In the genomic region with DNA sequence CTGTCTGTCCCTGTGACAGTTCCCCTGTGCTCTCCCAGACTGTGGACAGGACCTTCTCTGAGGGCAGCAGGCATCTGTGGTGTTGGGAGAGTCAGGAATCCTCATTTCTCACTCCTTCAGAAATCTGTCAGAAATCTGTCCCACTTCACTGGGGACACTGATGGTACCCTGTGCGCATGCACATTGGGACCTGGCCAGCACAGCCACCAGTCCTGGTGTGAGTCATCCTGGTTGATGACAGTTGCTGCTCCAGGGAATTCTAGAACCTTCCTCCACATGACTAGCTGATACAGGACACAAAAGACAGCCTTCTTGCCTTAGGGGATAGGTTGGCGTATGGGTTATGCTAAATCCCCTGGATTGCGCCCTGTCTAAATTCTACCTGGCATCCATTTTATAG, we compare ENCODE assay signal across 27 mouse cellular contexts. TPM values are rescaled to one million over a fixed set of nuclear protein-coding genes. Genes with fewer than 3 reads are reported as not detected.
A peak's percentile ranks its signal among the peaks of the same experiment; 100 is the strongest.
DNase-seq lines count a peak whose midpoint lies in the region; ATAC-seq lines count a peak whose summit lies in the region.
"Had no signal": no experiment of that assay in that cellular context is flagged by ENCODE, and none has a peak within 500 bp of the region (broad histone marks: within the 10 kb centered on the region; RNA-seq: fewer than 3 reads in every experiment).

No protein-coding gene starts in this region.

- WGBS in embryonic facial prominence, embryonic 15.5 days = 73% methylated on average over 3 of the region's 3 CpGs
- WGBS in embryonic facial prominence, embryonic 10.5 days = 94% methylated on average over 3 of the region's 3 CpGs

- H3K9ac ChIP-seq in embryonic facial prominence, embryonic 15.5 days = no peak overlapping the region
- H3K9ac ChIP-seq: heart, embryonic 15.5 days; intestine, embryonic 15.5 days; liver, embryonic 13.5 days; midbrain, embryonic 12.5 days; neural tube, embryonic 15.5 days; stomach, embryonic 15.5 days had no signal

- H3K27me3 ChIP-seq in embryonic facial prominence, embryonic 15.5 days = peaks cover 16% of the 10 kb centered on the region
- H3K27me3 ChIP-seq in embryonic facial prominence, embryonic 10.5 days (replicated peaks; ENCODE audit: low read depth, poor library complexity, severe bottlenecking) = peaks cover 44% of the 10 kb centered on the region

- peaks cover 42% of the 10 kb centered on the region for H3K4me1 ChIP-seq in embryonic facial prominence, embryonic 15.5 days
- H3K4me1 ChIP-seq in embryonic facial prominence, embryonic 10.5 days = peaks cover 60% of the 10 kb centered on the region
- H3K4me1 ChIP-seq: liver, embryonic 13.5 days; stomach, embryonic 15.5 days had no signal

- H3K36me3 ChIP-seq in embryonic facial prominence, embryonic 15.5 days = no peaks in the 10 kb centered on the region
- H3K36me3 ChIP-seq in embryonic facial prominence, embryonic 10.5 days (replicated peaks) = no peaks in the 10 kb centered on the region
- H3K36me3 ChIP-seq: heart, embryonic 15.5 days; intestine, embryonic 15.5 days; liver, embryonic 13.5 days; midbrain, embryonic 12.5 days; neural tube, embryonic 15.5 days; stomach, embryonic 15.5 days had no signal

- H3K9me3 ChIP-seq in embryonic facial prominence, embryonic 15.5 days (replicated peaks) = no peaks in the 10 kb centered on the region
- H3K9me3 ChIP-seq in embryonic facial prominence, embryonic 10.5 days = no peaks in the 10 kb centered on the region
- H3K9me3 ChIP-seq: heart, embryonic 15.5 days; intestine, embryonic 15.5 days; liver, embryonic 13.5 days; midbrain, embryonic 12.5 days; neural tube, embryonic 15.5 days; stomach, embryonic 15.5 days had no signal

- no peak for DNase-seq in cerebellum, adult 11-12 months
- no peak for DNase-seq in embryonic facial prominence, embryonic 10.5 days (ENCODE audit: low spot score)
- peak; percentile 26 for DNase-seq in layer of hippocampus, adult 9-11 months
- DNase-seq in layer of hippocampus, postnatal 25 days (ENCODE audit: extremely low spot score in 1 of 2, low spot score in 1 of 2) = no peak
- DNase-seq in urinary bladder, postnatal 4 days (ENCODE audit: low spot score in 2 of 2) = no peak
- DNase-seq: adrenal gland, adult 8-10 months; embryo, embryonic 11 days; gastrocnemius, postnatal 36 days; heart, postnatal 4 days; kidney, adult 8-10 months; kidney, postnatal 10 days; liver, embryonic 13.5 days; lung, adult 2 months; lung, postnatal 14 days; right cerebral cortex, adult 18-20 months; right cerebral cortex, postnatal 4 days had no signal

- H3K27ac ChIP-seq in embryonic facial prominence, embryonic 15.5 days (replicated peaks) = peak overlapping the region; percentile 68; the same call in 1 of the 2 replicates
- H3K27ac ChIP-seq in embryonic facial prominence, embryonic 10.5 days (replicated peaks) = no peak overlapping the region
- H3K27ac ChIP-seq: heart, embryonic 15.5 days; liver, embryonic 13.5 days; neural tube, embryonic 15.5 days had no signal

- ATAC-seq in cerebellum, adult (ENCODE audit: insufficient number of reproducible peaks, low FRiP score, low TSS enrichment) = 0 out of 2 replicates have a peak, but pooled peaks have one; percentile 10
- ATAC-seq in embryonic facial prominence, embryonic 15.5 days (ENCODE audit: insufficient number of reproducible peaks, low FRiP score, low TSS enrichment, low read depth) = no peak
- ATAC-seq: forebrain, embryonic 16.5 days; hindbrain, embryonic 16.5 days; intestine, embryonic 15.5 days; Patski had no signal

- H3K4me2 ChIP-seq in embryonic facial prominence, embryonic 15.5 days (replicated peaks) = no peak overlapping the region
- H3K4me2 ChIP-seq: heart, embryonic 15.5 days; intestine, embryonic 15.5 days; liver, embryonic 13.5 days; midbrain, embryonic 12.5 days; neural tube, embryonic 15.5 days; stomach, embryonic 15.5 days had no signal

- H3K4me3 ChIP-seq in embryonic facial prominence, embryonic 15.5 days (replicated peaks) = no peak overlapping the region
- no peak overlapping the region for H3K4me3 ChIP-seq in embryonic facial prominence, embryonic 10.5 days
- H3K4me3 ChIP-seq: heart, embryonic 15.5 days; intestine, embryonic 15.5 days; liver, embryonic 13.5 days; midbrain, embryonic 12.5 days; neural tube, embryonic 15.5 days; stomach, embryonic 15.5 days had no signal

RNA-seq across cellular contexts. Expression of a gene that starts 5.2 kb away (rescaled TPM):
- 51.3 and 51.9 TPM in 2 replicates for polyA plus RNA-seq in embryonic facial prominence, embryonic 15.5 days (2015; fragmentation: Nextera tagmentation; extraction: Ambion mirVana)
- 2.2 and 3.5 TPM in 2 replicates for polyA plus RNA-seq in embryonic facial prominence, embryonic 10.5 days (2016; fragmentation: Nextera tagmentation; extraction: Ambion mirVana)
- under 1 TPM; 0.12 to 0.14 TPM for total RNA-seq in layer of hippocampus, postnatal 25 days (2021)
- total RNA-seq: adrenal gland, adult 8-10 months; megakaryocyte progenitor cell, adult 5-6 weeks had no signal
- polyA plus RNA-seq: Patski had no signal

RNA-seq across cellular contexts. Expression of a gene that starts 36.8 kb away (rescaled TPM):
- polyA plus RNA-seq in embryonic facial prominence, embryonic 15.5 days (2015; fragmentation: Nextera tagmentation; extraction: Ambion mirVana) = 4.7 and 5.1 TPM in 2 replicates
- polyA plus RNA-seq in embryonic facial prominence, embryonic 10.5 days (2016; fragmentation: Nextera tagmentation; extraction: Ambion mirVana) = 1.4 and 2.0 TPM in 2 replicates
- total RNA-seq in layer of hippocampus, postnatal 25 days (2021) = 1 to 10 TPM in 1 of 2 experiments, under 1 TPM in 1; 0.94 to 1.1 TPM
- total RNA-seq: megakaryocyte progenitor cell, adult 5-6 weeks had no signal
- polyA plus RNA-seq: forebrain, embryonic 16.5 days had no signal

RNA-seq across cellular contexts. Expression of a gene that starts 44.5 kb away (rescaled TPM):
- 13.2 and 14.3 TPM in 2 replicates for polyA plus RNA-seq in embryonic facial prominence, embryonic 15.5 days (2015; fragmentation: Nextera tagmentation; extraction: Ambion mirVana)
- polyA plus RNA-seq in embryonic facial prominence, embryonic 10.5 days (2016; fragmentation: Nextera tagmentation; extraction: Ambion mirVana) = 6.7 and 7.6 TPM in 2 replicates
- total RNA-seq in layer of hippocampus, postnatal 25 days (2021) = 100 to 1,000 TPM in 1 of 2 experiments, 10 to 100 TPM in 1; 93.9 to 107 TPM

Comparison
In these comparisons a context has a peak if more than half of its experiments do, and no peak if none do; other contexts are left out.
1. RNA of a gene that starts 5.2 kb away (polyA plus RNA-seq): 51.3 to 51.9 TPM in embryonic facial prominence, embryonic 15.5 days; 2.2 to 3.5 TPM in embryonic facial prominence, embryonic 10.5 days; every median in the first group is over 10 times any median in the second.